ENCODE assay signal across 8 mouse cellular contexts in the genomic region with DNA sequence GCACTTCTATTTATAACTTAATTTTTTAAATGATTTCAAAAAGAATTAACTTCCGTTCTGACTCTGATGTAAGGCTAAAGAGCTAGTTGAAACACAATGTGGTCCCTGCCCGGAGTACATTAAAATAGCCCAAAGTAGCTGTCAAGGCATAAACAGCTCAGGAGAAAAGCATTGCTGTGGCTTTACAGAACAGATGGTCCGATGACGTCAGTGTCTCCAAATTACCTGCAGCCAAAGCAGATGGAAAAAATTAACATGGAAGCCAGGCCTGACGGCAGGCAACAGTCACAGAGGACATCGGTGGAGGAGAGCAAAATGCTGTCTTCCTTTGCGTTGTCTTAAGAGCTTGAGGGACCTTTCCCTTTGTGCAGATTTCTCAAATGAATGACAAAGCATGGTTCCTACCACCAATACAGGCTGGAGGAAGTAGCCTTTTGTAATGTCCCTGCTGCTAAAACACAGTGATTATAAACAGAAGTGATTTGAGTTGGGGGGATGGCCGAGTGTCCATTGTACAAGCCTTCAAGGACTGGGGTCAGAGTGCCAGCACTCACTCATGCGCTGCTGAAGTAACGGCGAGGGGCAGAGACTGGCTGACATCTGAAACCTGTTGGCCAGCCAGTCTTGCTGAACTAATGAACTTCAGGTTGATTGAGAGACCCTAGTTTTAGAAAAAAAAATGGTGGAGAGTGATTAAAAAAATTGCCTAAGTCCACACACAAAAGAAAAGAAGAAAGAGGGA.
DNase-seq lines count a peak whose midpoint lies in the region; ATAC-seq and TF ChIP-seq lines count a peak whose summit lies in the region.

No protein-coding gene starts in this region.

- in situ Hi-C loops in CH12.LX (cut with MboI; ENCODE audit: low pct_ligation_motif_present, low pct_unique_long_range_greater_than_20kb, low sequenced_read_pairs): no loop called here

- WGBS in forebrain, embryonic 14.5 days: 50% methylated on average over 11 of the region's 11 CpGs

- peak; percentile 67 for DNase-seq in CH12.LX (ENCODE audit: extremely low read depth)
- DNase-seq in cerebellum, adult 11 months: peak; percentile 86
- DNase-seq in forebrain, embryonic 14.5 days (ENCODE audit: low spot score): peak; percentile 77
- peak; percentile 80 to 82 for DNase-seq in left cerebral cortex, postnatal 36 days (ENCODE audit: low spot score in 2 of 2)
- no peak for DNase-seq in lung, postnatal 10 days
- DNase-seq in urinary bladder, postnatal 25 days (ENCODE audit: low spot score): no peak
- DNase-seq in gastrocnemius, adult 8-10 months (ENCODE audit: low spot score in 2 of 2): no peak

- dilution Hi-C loops in CH12.LX (cut with MboI; ENCODE audit: extremely low pct_ligation_motif_present, extremely low pct_unique_long_range_greater_than_20kb, low sequenced_read_pairs): no loop called here

- no peak for TF ChIP-seq CTCF in CH12.LX (conservative IDR thresholded peaks at IDR 0.05 in 1 of 2, IDR thresholded peaks at IDR 0.05 in 1 of 2; ENCODE audit: low read depth in 2 of 2, low read length in 2 of 2)

- TF ChIP-seq POLR2A in CH12.LX (IDR thresholded peaks at IDR 0.05; ENCODE audit: low read depth, low read length): no peak

- H3K36me3 ChIP-seq in CH12.LX (replicated peaks in 1 of 2; ENCODE audit: control insufficient read depth in 1 of 2, insufficient read depth in 1 of 2, low read length in 1 of 2): no peaks in the 10 kb centered on the region
- H3K36me3 ChIP-seq in forebrain, embryonic 14.5 days (ENCODE audit: control insufficient read depth, insufficient read depth, low read length): no peaks in the 10 kb centered on the region

- peak; percentile 87 for ATAC-seq in forebrain, embryonic 14.5 days
- no peak for ATAC-seq in erythroid progenitor cell, adult 5-6 weeks (replicated peaks; ENCODE audit: low FRiP score, poor library complexity, severe bottlenecking)

- H3K9me3 ChIP-seq in CH12.LX (replicated peaks; ENCODE audit: low read length): no peaks in the 10 kb centered on the region
- H3K9me3 ChIP-seq in forebrain, embryonic 14.5 days (replicated peaks; ENCODE audit: control insufficient read depth, low read length): no peaks in the 10 kb centered on the region

- H3K4me3 ChIP-seq in CH12.LX (replicated peaks in 1 of 3; ENCODE audit: low read depth in 2 of 3, low read length in 2 of 3, poor library complexity in 1 of 3): no peak overlapping the region
- no peak overlapping the region for H3K4me3 ChIP-seq in forebrain, embryonic 14.5 days (ENCODE audit: low read depth, low read length)

- TF ChIP-seq EP300 in CH12.LX (IDR thresholded peaks at IDR 0.05; ENCODE audit: low read length): peak; percentile 78

- TF ChIP-seq RAD21 in CH12.LX (IDR thresholded peaks at IDR 0.05; ENCODE audit: low read depth, low read length): no peak

- H3K4me1 ChIP-seq in CH12.LX (ENCODE audit: control insufficient read depth in 1 of 2, insufficient read depth in 2 of 2): peaks cover 3 to 12% of the 10 kb centered on the region in 2 experiments; a peak in 3 of 4 replicates
- 0 out of 2 replicates have a peak, but pooled peaks cover 4% of the 10 kb centered on the region for H3K4me1 ChIP-seq in forebrain, embryonic 14.5 days (ENCODE audit: control insufficient read depth, insufficient read depth, low read length)

- H3K27ac ChIP-seq in CH12.LX (ENCODE audit: insufficient read depth, low read depth): no peak overlapping the region
- H3K27ac ChIP-seq in forebrain, embryonic 14.5 days (ENCODE audit: low read depth, low read length): peak overlapping the region; percentile 31; the same call in 1 of the 2 replicates

- no peaks in the 10 kb centered on the region for H3K79me2 ChIP-seq in CH12.LX (replicated peaks; ENCODE audit: control insufficient read depth, extremely low read depth, insufficient read depth, poor library complexity, severe bottlenecking)

- H3K4me2 ChIP-seq in CH12.LX (ENCODE audit: insufficient read depth, low read depth, poor library complexity, severe bottlenecking): no peak overlapping the region
- no peak overlapping the region for H3K4me2 ChIP-seq in forebrain, embryonic 14.5 days (ENCODE audit: low read length)

- intact Hi-C loops in left cerebral cortex, postnatal 36 days (cut with DNase I): loop anchor here (1.0 to 5.0 kb wide), 4 partner anchors 15 to 355 kb away; a partner anchor contains a TSS

- H3K27me3 ChIP-seq in CH12.LX (replicated peaks): no peaks in the 10 kb centered on the region
- H3K27me3 ChIP-seq in forebrain, embryonic 14.5 days (replicated peaks; ENCODE audit: control insufficient read depth, insufficient read depth, low read length): no peaks in the 10 kb centered on the region

- H3K9ac ChIP-seq in CH12.LX (ENCODE audit: insufficient read depth, low read depth): no peak overlapping the region
- H3K9ac ChIP-seq in forebrain, embryonic 14.5 days (ENCODE audit: low read length): no peak overlapping the region

TF ChIP-seq in CH12.LX, 34 proteins besides CTCF, POLR2A, EP300 and RAD21:
- TF ChIP-seq MEF2A (IDR thresholded peaks at IDR 0.05; ENCODE audit: borderline replicate concordance, low read depth, low read length) (peak; percentile 90), TCF12 (IDR thresholded peaks at IDR 0.05; ENCODE audit: low read depth, low read length) (peak; percentile 36; the same call in 1 of the 2 replicates), MAFK (IDR thresholded peaks at IDR 0.05; ENCODE audit: insufficient replicate concordance, low read length) (no peak), JUND (conservative IDR thresholded peaks at IDR 0.05; ENCODE audit: low read depth, low read length) (peak; percentile 83), ETS1 (conservative IDR thresholded peaks at IDR 0.05; ENCODE audit: low read depth, low read length) (peak; percentile 83), TBP (conservative IDR thresholded peaks at IDR 0.05; ENCODE audit: low read depth, low read length) (no peak), JUN (IDR thresholded peaks at IDR 0.05; ENCODE audit: insufficient read depth, low read depth, low read length) (peak; percentile 87)
TF ChIP-seq in CH12.LX: peak in this region for 5.

Comparison
In these comparisons a context has a peak if more than half of its experiments do, and no peak if none do; other contexts are left out.
1. DNase-seq: peak in CH12.LX (single experiment), cerebellum, adult 11 months (single experiment), forebrain, embryonic 14.5 days (single experiment) and left cerebral cortex, postnatal 36 days (2 of 2); none in lung, postnatal 10 days (single experiment), urinary bladder, postnatal 25 days (single experiment) and gastrocnemius, adult 8-10 months (0 of 2).